Mouse (Mus musculus) embryonic facial prominence, embryonic 12.5 days (tissue): Measurements from ENCODE around the gene Srd5a3. TPM values are rescaled to one million over a fixed set of nuclear protein-coding genes. Genes with fewer than 3 reads are reported as not detected.
"Not testable (repeated sequence)": the region's sequence is repeated elsewhere in the genome, so short reads cannot be mapped to it uniquely, and the experiment has no call there.

ENCODE experiments used
- ATAC-seq: fragments of 200-750 bp; cut with Nextera tagmentation; 2 replicates; pipeline ENCODE4 v1.8.0; 2017; ENCODE audit not compliant: insufficient number of reproducible peaks, insufficient read depth, low FRiP score, low TSS enrichment
- H3K27ac ChIP-seq: fragments of 300-500 bp; sonication (generic); 2 replicates; pipeline ENCODE4 v1.5.1; 2016; ENCODE audit warnings: mild to moderate bottlenecking
- H3K27me3 ChIP-seq: fragments of 300-500 bp; sonication (generic); 2 replicates; pipeline ENCODE4 v1.6.1; 2016; ENCODE audit warnings: mild to moderate bottlenecking, moderate library complexity
- H3K36me3 ChIP-seq: fragments of 300-500 bp; sonication (generic); 2 replicates; pipeline ENCODE4 v1.6.1; 2016; ENCODE audit warnings: mild to moderate bottlenecking
- H3K4me1 ChIP-seq: fragments of 300-500 bp; sonication (generic); 2 replicates; pipeline ENCODE4 v1.6.1; 2016
- H3K4me2 ChIP-seq: fragments of 300-500 bp; sonication (generic); replicated peaks from 2 replicates; pipeline ENCODE4 v1.6.1; 2016; ENCODE audit warnings: mild to moderate bottlenecking, moderate library complexity
- H3K4me3 ChIP-seq: fragments of 300-500 bp; sonication (generic); 2 replicates; pipeline ENCODE4 v1.5.1; 2016; ENCODE audit warnings: mild to moderate bottlenecking
- H3K9ac ChIP-seq: fragments of 300-500 bp; sonication (generic); 2 replicates; pipeline ENCODE4 v1.6.1; 2016; ENCODE audit warnings: mild to moderate bottlenecking, moderate library complexity
- H3K9me3 ChIP-seq: fragments of 300-500 bp; sonication (generic); 2 replicates; pipeline ENCODE4 v1.6.1; 2016; ENCODE audit warnings: mild to moderate bottlenecking, moderate library complexity
- WGBS: fragments of 180-500 bp; shearing (Covaris S2); methylation state at CpG from one replicate; pipeline ENCODE4 v1.1.7; 2016; 5-methylcytosine and 5-hydroxymethylcytosine counted together
- polyA plus RNA-seq: library from polyadenylated mRNA; unstranded; fragments of >200 nt; fragmentation: Nextera tagmentation; extraction: Ambion mirVana; gene quantifications from 2 replicates; pipeline ENCODE4 v1.2.1, GENCODE M21; 2016

Srd5a3 gene
- 29.8 and 30.9 TPM in 2 replicates for polyA plus RNA-seq

- H3K9me3 ChIP-seq: no peaks in the 10 kb centered on the region
- H3K9ac ChIP-seq: peak within 1 kb of the TSS; percentile 84
- WGBS: under 1% methylated on average over 69 of the region's 69 CpGs
- peak within 1 kb of the TSS; percentile 75 for H3K4me2 ChIP-seq
- no peaks in the 10 kb centered on the region for H3K36me3 ChIP-seq
- H3K4me1 ChIP-seq: peaks cover 9% of the 10 kb centered on the region; the same call in 1 of the 2 replicates
- H3K4me3 ChIP-seq: peak within 1 kb of the TSS; percentile 63
- H3K27me3 ChIP-seq: no peaks in the 10 kb centered on the region
- peak within 1 kb of the TSS; percentile 97 for H3K27ac ChIP-seq
- peak; percentile 94 for ATAC-seq
Measured at GRCm38 (mm10) chr5:76139808-76140729, at the start of gene Srd5a3. TSS of gene Srd5a3 (plus strand) at chr5:76140271.

DNA sequence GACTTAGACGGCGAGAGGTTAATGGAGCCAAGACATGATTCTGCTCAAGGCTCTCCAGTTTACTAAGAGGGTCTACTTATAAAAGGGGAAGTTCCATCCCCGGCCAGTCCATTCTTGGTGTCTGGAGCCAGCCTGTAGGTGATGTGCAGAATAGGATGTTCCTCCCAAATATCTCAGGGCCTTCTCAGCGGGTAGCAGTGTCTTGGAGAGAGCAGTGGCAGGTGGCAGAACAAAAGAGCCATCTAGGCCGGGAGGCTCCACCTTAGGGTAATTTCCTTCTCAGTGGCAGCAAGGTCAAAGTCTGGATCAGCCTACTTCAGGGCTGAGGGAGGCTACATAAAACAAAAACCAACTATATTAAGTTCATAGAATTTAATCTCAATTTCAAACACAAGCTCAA is 36.3 kb upstream of the Srd5a3 start:
- not testable (repeated sequence) for ATAC-seq, H3K9ac ChIP-seq, H3K4me2 ChIP-seq, H3K4me3 ChIP-seq, H3K9me3 ChIP-seq, H3K36me3 ChIP-seq, H3K27ac ChIP-seq, H3K27me3 ChIP-seq, H3K4me1 ChIP-seq
- WGBS: 86% methylated on average over 5 of the region's 5 CpGs

DNA sequence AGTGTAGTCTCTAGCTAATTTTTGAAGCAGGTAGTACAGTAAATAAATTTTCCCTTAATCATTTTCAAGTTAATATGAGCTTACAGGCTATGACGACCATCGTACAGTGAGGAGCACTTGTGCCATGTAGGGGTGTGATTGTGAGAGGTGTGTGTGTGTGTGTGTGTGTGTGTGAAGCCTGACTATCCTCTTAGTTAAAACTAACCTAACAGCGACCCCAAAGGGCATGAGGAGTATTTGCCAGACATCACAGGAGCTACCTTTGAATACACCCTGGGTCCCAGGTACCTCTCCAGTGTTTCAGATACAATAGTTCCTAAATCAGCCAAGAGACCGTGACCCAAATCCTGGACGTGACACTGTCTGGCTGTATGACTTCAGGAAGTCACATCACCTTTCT is 32.8 kb upstream of the Srd5a3 start:
- 76% methylated on average over 5 of the region's 5 CpGs for WGBS
- H3K4me1 ChIP-seq: no peaks in the 10 kb centered on the region
- no peaks in the 10 kb centered on the region for H3K36me3 ChIP-seq
- no peaks in the 10 kb centered on the region for H3K9me3 ChIP-seq
- H3K9ac ChIP-seq: no peak overlapping the region
- no peak overlapping the region for H3K4me3 ChIP-seq
- no peak for ATAC-seq
- no peak overlapping the region for H3K27ac ChIP-seq
- H3K4me2 ChIP-seq: no peak overlapping the region
- no peaks in the 10 kb centered on the region for H3K27me3 ChIP-seq

DNA sequence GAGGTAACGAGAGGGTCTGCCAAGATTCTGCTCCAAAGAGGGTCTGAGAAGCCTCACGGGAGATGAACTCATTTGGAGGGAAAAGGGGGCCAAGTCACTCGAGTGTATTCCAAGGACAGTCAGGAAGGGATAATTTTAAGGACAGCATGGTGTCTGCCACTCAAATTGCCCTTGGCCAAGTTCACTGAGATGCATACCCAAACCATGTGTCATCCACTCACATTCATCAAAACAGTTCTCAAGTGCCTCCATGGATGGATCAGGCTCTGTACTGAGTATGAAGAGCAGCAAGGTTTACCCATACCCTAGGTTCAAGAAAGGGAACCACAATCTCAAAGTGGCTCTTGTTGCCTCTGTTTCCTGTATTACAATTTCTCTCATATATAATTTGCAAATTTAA is 31.6 kb upstream of the Srd5a3 start:
- H3K4me3 ChIP-seq: no peak overlapping the region
- WGBS: 82% methylated on average over 3 of the region's 3 CpGs
- H3K4me2 ChIP-seq: no peak overlapping the region
- no peaks in the 10 kb centered on the region for H3K36me3 ChIP-seq
- H3K27me3 ChIP-seq: no peaks in the 10 kb centered on the region
- H3K27ac ChIP-seq: no peak overlapping the region
- H3K4me1 ChIP-seq: no peaks in the 10 kb centered on the region
- no peaks in the 10 kb centered on the region for H3K9me3 ChIP-seq
- ATAC-seq: no peak
- H3K9ac ChIP-seq: no peak overlapping the region

DNA sequence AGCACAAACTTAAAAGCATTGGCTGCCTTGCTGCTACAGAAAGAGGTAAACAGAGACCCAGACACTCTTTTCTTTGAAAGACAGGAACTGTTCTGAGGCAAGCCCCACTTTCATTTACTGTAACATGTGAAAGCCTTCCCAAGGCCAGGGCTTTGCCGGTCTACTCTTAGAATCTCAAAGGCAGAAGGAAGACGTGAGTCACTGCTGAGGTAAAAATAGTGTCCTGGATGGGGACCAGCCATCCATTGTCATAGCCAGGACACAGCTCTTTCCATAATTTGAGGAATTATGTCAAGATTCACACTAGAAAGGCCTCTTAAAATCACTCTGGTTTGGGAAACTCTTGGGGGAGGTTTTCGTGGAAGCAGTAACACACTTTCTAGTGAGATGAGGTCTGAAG is 28.9 kb upstream of the Srd5a3 start:
- H3K4me3 ChIP-seq: no peak overlapping the region
- 83% methylated on average over 3 of the region's 3 CpGs for WGBS
- no peaks in the 10 kb centered on the region for H3K9me3 ChIP-seq
- no peaks in the 10 kb centered on the region for H3K36me3 ChIP-seq
- no peak overlapping the region for H3K4me2 ChIP-seq
- H3K27ac ChIP-seq: no peak overlapping the region
- no peak for ATAC-seq
- no peaks in the 10 kb centered on the region for H3K4me1 ChIP-seq
- H3K27me3 ChIP-seq: no peaks in the 10 kb centered on the region
- H3K9ac ChIP-seq: no peak overlapping the region

- no peak overlapping the region for H3K4me2 ChIP-seq
- H3K27ac ChIP-seq: no peak overlapping the region
- no peaks in the 10 kb centered on the region for H3K27me3 ChIP-seq
- H3K9ac ChIP-seq: no peak overlapping the region
- no peaks in the 10 kb centered on the region for H3K36me3 ChIP-seq
- no peak for ATAC-seq
- H3K4me1 ChIP-seq: no peaks in the 10 kb centered on the region
- H3K9me3 ChIP-seq: no peaks in the 10 kb centered on the region
- H3K4me3 ChIP-seq: no peak overlapping the region
- WGBS: 83% methylated on average over 4 of the region's 4 CpGs
Measured at GRCm38 (mm10) chr5:76112016-76112415, 28.1 kb upstream of the Srd5a3 start.

DNA sequence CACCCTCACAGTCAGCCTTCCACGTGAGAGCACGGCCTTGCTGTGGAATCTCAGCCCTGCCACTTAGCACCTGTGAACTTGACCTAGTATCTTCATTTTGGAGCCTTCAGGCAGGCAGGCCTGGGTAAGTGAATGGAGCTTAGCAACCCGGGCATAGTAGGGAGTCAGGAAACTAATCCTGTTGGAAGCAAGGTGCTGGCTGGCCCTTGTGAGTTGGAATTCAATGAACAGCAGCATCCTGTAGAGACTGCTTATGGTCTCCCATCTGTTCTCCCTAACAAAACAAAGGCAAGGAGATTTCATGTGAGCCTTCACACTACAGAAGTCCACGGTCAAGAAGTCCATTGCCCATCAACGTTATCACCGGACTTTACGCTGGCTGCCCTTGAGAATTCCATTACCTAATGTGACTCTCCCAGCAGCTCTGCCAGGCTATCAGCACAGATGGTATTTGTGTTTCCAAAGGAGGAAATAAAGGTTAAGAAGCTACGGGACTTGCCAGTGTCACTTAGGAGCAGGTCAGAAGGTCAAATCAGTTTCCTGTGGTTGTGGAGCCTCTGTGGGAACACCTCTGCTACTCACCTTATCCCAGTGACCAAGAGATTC is 24.5 kb upstream of the Srd5a3 start:
- no peak overlapping the region for H3K4me2 ChIP-seq
- H3K36me3 ChIP-seq: no peaks in the 10 kb centered on the region
- H3K27ac ChIP-seq: no peak overlapping the region
- no peak overlapping the region for H3K9ac ChIP-seq
- H3K27me3 ChIP-seq: no peaks in the 10 kb centered on the region
- no peak overlapping the region for H3K4me3 ChIP-seq
- 66% methylated on average over 8 of the region's 8 CpGs for WGBS
- no peak for ATAC-seq
- H3K4me1 ChIP-seq: no peaks in the 10 kb centered on the region
- H3K9me3 ChIP-seq: no peaks in the 10 kb centered on the region

DNA sequence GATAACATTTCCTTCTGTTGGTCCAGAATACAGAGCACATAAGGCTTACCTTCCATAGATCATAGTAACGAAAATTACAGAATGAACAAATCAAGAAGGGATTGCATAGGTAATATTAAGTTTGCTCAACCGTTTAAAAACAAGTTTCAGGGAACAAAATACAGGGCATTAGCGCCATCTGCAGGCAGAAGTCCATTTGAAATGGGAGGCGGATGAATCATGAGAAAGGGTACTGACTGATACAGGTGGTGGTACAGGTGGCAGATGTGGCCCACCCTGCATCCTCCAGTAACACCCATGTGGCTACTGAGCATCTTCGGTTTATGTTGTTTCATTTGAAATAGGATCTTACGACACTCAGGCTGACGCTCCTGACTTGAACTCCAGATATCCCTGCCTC is 21.6 kb upstream of the Srd5a3 start:
- H3K4me2 ChIP-seq: no peak overlapping the region
- H3K27me3 ChIP-seq: no peaks in the 10 kb centered on the region
- H3K36me3 ChIP-seq: no peaks in the 10 kb centered on the region
- no peak overlapping the region for H3K9ac ChIP-seq
- H3K9me3 ChIP-seq: no peaks in the 10 kb centered on the region
- WGBS: 30% methylated on average over 7 of the region's 7 CpGs
- no peak overlapping the region for H3K27ac ChIP-seq
- ATAC-seq: no peak
- H3K4me1 ChIP-seq: no peaks in the 10 kb centered on the region
- no peak overlapping the region for H3K4me3 ChIP-seq

GRCm38 (mm10) chr5:76120634-76121033 is 19.4 kb upstream of the Srd5a3 start:
- no peaks in the 10 kb centered on the region for H3K36me3 ChIP-seq
- H3K4me2 ChIP-seq: no peak overlapping the region
- ATAC-seq: no peak
- no peaks in the 10 kb centered on the region for H3K27me3 ChIP-seq
- no peak overlapping the region for H3K9ac ChIP-seq
- H3K27ac ChIP-seq: no peak overlapping the region
- H3K4me3 ChIP-seq: no peak overlapping the region
- H3K9me3 ChIP-seq: 0 out of 2 replicates have a peak, but pooled peaks cover 3% of the 10 kb centered on the region
- WGBS: 83% methylated on average over 5 of the region's 5 CpGs
- no peaks in the 10 kb centered on the region for H3K4me1 ChIP-seq

- H3K9ac ChIP-seq: no peak overlapping the region
- H3K9me3 ChIP-seq: 0 out of 2 replicates have a peak, but pooled peaks cover 3% of the 10 kb centered on the region
- no peak overlapping the region for H3K27ac ChIP-seq
- ATAC-seq: no peak
- no peaks in the 10 kb centered on the region for H3K27me3 ChIP-seq
- WGBS: 85% methylated on average over 5 of the region's 5 CpGs
- no peak overlapping the region for H3K4me2 ChIP-seq
- no peaks in the 10 kb centered on the region for H3K4me1 ChIP-seq
- no peaks in the 10 kb centered on the region for H3K36me3 ChIP-seq
- H3K4me3 ChIP-seq: no peak overlapping the region
Measured at GRCm38 (mm10) chr5:76127584-76128316, 12.3 kb upstream of the Srd5a3 start.

DNA sequence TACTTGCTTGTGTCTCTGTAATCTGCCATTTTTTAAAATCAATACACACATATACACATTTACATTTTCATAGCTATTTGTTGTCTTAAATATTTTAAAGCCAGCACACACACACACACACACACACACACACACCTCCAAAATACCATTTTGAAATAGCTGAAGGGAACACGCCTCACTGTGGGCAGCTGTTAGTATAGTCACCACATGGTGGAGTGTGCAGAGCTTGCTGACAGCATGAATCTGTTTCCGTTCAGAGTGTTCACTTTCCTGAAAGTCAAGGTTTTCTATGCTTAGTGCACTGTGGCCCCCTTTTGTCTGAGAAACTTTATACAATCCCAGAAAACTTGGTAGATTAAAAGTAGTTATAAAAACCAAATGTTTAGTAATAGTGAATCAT is 9.8 kb upstream of the Srd5a3 start:
- Histone ChIP-seq H3K9me3 (no peaks in the 10 kb centered on the region), H3K36me3 (no peaks in the 10 kb centered on the region), H3K27me3 (no peaks in the 10 kb centered on the region), H3K27ac (no peak overlapping the region), H3K4me1 (no peaks in the 10 kb centered on the region), H3K4me3 (no peak overlapping the region), H3K4me2 (no peak overlapping the region), H3K9ac (no peak overlapping the region)
- WGBS: 42% methylated on average over 2 of the region's 2 CpGs
- ATAC-seq: no peak
